Mouse (Mus musculus): ENCODE results near the gene Tssk2. TPM values are rescaled to one million over a fixed set of nuclear protein-coding genes. Genes with fewer than 3 reads are reported as not detected.

The Tssk2 gene
- total RNA-seq, 2 experiments from 2014 or later, result not detected

DNA sequence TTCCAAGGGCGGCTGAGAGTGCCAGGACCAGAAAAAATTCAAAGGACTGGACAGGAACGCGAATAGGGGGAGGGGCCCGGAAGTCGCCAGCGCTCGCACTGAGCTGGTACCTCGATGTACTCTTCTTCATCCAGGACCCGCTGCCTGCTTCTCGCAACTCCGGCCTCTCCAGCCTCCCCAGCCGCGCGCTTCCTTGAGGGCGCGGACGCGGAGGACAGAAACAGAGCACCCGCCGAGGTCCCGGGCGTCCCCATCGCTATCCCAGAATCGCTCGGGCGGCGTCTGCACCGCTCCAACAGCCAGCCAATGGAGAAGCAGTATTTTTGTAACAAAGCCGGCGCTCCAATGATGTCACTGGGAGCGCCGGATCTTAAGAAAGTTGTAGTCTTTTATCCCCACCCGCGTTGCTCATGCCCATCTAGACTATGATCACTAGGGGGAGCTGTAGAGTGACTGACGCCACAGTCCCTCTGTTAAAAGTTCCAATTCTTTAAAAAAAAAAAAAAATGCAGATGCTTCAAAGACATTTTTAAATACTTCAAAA, 12.7 kb downstream of the Tssk2 start, which contains the start of gene Ess2:
TSS of gene Ess2 (minus strand) at position 297 of the 544 bp plus-strand sequence.
- DNase-seq, result peak; percentile 90

DNA sequence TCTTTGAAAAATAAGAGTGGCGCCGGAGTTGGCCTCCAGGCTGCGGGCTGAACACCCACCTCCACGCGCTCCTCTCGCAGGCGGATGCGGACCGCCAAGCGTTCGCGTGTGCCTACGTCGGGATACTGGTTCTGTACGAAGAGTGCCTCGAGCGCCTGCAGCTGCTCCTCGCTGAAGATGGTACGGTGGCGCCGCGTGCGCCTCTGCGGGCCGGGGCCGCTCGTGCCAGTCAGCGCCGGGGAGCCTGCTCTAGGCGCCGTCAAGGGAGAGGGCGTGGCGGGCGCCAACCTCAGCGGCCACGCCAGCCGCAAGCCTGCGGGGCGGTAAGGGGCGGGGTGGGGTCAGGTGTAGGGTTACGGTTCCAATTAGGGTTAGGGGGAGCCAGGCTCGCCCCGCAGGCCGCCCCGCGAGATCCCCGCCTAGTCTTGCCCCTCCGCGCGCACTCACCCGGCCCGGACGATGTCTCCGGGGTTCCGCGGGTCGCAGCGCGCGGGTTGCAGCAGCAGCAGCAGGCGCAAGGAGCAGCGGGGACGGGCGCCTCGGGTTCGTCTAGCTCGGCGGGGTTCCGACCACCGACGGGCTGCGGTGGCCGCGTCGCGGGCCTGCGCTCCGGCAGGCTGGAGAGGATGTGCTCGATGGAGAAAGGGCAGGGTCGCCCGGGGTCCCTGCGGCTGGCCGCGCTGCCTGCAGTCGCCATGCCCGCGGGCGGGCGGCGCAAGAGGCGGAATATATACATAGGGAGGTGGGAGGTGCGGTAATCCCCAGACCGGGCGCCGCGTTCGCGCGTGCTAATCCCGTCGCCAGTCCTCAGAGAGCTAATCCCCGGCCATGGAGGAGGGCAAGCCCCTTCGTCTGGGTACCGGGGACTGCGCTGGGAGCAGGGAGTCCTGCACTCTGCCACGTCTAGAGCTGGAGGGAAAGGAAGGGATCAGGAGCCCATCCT, 16.1 kb downstream of the Tssk2 start, which contains the start of gene Gsc2:
TSS of gene Gsc2 (minus strand) at position 753 of the 943 bp plus-strand sequence.
- DNase-seq, result peak; percentile 22

DNA sequence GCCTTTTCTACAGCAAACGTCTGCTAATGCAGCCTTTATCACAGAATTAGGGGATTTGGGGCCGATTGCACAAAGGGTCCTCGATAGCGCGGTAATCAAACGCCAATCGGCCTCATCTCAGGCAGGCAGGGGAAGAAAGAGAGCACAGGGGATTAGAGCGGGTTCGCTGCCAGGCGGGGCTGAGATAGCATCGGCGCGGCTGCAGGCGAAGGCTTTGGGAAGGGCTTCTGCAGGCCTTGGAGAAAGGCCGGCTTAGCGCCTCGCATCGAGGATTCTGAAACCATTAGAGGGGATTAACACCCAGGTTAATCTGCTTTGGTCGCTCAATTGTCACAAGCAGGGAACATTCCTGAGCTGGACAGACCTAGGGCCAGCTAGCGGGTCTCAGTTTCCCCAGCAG, 22.1 kb downstream of the Tssk2 start:
- no peak for DNase-seq

GRCm38 (mm10) chr16:17921325-17922162, 23.1 kb downstream of the Tssk2 start:
- peak; percentile 96 for DNase-seq

DNA sequence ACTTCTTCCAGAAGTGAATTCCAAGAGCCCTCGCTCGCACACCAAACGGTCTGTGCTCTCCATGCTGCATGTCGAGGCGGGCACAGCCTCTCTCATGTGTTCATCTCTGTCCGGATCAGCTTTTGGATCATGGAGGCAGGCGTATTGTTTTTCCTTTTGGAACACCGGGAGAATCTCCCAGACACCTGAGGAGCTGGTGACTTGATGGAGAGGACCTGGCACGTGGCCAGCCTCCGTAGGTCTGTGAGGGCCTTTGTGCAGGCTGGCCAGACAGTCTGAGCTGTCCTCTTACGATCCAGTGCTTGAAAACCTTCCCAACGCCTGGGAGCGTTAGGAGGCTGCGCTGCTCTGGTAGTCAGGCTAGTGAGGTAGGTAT, 23.7 kb downstream of the Tssk2 start:
- DNase-seq, result no peak

DNA sequence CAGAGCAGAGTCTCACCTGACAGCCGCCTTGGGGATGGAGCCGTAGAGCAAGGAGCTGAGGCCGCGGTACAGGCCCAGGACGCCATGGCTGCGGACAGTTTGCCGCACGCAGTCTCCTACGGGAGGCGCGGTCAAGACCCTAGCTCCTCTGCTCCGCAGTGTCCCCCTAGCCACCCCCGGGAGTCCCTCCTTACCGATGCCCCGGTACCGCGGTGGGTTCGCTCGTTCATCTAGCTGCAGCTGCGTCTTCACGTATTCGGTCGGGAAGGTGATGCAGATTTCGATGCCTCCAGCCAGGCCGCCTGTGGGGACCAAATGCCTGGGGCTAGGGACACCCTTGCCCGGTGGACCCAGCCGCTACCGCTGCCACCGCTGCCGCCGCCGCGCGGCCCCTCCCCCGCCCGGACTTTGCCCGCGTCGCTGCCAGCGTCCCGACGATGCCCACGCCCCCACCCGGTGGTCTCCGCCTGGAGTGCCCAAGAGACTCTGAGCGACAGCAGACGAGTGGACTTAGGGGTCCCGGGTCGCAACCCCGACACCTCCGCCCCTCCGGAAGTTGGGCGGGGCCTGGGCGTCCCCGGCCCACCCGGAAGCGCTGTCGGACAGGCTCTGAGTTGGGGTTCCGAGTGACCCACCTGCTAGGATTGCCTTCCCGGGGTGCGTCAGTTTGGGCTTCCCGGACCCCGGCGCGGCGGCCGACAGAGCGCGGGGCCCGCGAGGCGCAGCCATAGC, 29.1 kb downstream of the Tssk2 start:
- DNase-seq, result peak; percentile 52

DNA sequence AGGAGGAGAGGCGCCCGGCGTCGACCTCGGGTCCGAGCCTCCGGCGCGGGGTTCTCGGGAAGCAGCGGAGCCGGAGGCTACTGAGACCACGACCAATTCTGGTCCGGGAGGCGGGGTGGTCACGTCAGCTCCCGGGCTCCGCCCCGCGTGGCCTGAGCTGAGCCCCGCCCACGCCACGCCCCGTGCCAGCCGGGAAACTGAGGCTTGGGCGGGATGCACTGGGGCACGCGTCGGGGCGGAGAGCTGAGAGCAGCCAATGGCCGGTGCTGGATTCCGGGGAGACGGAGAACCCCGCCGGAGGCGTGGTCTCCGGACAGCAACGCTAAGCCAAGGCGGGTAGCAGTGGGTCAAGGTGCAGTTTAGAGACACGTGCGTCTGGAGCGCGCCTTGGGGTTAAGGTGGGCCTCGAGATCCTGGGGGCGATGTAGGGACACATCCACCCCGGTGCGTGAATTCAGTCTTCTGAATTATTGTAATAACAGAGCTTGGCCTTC, 29.7 kb downstream of the Tssk2 start, which contains the start of gene Slc25a1:
TSS of gene Slc25a1 (minus strand) at position 133 of the 494 bp plus-strand sequence.
- DNase-seq, result peak; percentile 70

DNA sequence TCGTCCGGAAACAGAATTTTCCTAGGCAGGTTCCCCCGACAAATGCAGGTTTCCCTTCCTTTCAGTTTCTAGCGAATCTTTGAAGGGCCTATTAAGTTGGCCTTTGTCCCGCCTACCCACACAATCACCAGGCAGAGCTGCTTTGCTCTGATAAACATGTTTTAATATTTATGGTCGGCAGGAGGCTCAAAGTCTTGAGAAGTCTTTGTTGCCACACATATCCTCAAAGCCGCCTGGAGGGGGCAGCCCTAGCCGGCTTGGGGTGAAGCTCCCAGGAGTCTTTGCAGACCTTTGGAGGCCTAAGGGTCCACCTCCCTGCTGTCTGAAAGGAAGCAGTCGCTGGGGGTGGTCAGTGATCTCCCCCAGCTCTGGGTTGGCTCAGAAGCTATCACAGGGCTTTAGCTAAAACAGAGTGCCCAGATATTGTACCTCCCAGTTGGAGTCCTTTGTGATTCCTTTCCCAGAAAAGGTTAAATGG, 30.2 kb downstream of the Tssk2 start:
- DNase-seq, result peak; percentile 81

DNA sequence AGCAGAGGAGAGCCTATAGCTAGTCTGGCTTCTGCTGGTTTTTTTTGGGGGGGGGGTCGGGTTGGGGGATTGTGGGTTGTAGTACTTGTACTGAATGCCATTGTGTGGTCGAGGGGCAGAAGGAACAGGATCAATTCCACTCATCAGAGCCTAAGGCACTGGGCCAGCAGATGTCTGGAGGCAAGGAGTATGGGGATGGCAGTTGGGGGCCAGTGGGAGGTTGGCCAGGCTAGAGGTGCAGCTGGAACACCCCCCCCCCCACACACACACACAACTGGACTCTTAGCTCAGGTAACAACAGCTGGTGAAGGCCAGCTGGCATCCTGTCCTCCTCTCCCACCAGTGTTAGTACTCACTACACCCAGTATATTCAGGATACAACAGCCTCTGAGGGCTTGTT, 30.8 kb downstream of the Tssk2 start:
- DNase-seq, result no peak

- DNase-seq, result no peak
These were observed 31.2 kb downstream of the Tssk2 start for GRCm38 (mm10) chr16:17929631-17930030.

GRCm38 (mm10) chr16:17931906-17932460, 33.5 kb downstream of the Tssk2 start:
- no peak for DNase-seq

- DNase-seq, result no peak
These were observed 35.4 kb downstream of the Tssk2 start for GRCm38 (mm10) chr16:17933594-17934444.

GRCm38 (mm10) chr16:17934445-17934910, 36.0 kb downstream of the Tssk2 start:
- no peak for DNase-seq

DNA sequence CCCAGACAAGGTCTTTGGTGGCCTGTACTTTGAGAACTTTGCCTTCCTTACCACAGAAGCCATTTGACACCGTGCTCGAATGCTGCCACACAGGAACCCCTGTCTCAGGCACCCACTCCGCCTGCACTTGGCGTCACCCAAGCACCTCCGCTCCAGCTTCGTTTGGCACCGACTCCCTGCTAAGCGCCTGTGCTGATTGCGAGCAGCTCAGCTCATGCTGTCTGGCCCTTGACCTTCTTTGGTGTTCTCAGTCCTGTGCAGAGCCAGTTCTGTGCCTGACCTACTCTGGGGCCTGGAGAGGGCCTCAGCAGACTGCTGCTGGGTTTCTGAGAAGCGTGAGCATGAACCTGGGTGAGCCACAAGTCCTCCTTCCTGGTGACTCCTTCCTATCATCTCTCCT, 38.3 kb downstream of the Tssk2 start:
- no peak for DNase-seq

- no peak for DNase-seq
These were observed 39.8 kb downstream of the Tssk2 start for GRCm38 (mm10) chr16:17938187-17938586.

DNA sequence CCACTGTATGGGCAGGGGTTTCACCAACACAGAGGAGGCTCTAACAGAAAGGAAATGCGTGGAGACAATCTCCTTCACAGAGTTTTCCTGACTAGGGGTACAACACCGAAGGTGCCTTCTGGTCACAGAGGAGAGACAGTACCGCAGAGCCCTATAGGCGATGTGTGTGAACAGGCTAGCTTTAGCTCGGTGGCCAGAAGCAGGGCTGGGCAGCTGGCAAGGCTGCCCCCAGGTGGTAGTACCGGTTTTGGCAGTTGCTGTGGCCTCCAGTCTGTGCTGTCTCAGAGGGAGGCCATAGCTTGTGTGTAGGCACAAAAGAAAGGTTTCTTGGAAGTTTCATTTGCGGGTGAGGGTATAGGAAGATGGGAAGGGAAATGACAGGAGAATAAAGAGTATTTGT, 40.4 kb downstream of the Tssk2 start:
- DNase-seq, result peak; percentile 72

- DNase-seq, result no peak
These were observed 40.9 kb downstream of the Tssk2 start for GRCm38 (mm10) chr16:17939255-17939751.

DNA sequence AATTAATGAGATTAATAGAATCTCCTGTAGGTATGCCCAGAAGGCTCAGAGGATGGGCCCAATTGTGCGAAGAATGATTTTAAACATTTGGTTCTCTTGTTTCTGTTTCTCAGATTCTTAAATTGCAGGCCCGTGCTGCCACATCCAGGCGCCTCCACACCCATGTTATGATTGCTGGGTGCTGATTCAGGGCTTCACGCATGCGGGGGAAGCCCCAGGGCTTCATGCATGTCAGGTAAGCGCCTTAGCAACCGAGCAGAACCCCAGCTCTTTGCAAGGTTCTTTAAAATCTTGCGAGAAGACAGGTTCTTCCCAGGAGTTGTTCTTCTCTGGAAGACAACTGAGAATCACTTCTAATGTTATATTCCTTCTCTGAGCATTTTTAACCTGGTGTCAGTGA, 45.0 kb downstream of the Tssk2 start:
- no peak for DNase-seq

DNA sequence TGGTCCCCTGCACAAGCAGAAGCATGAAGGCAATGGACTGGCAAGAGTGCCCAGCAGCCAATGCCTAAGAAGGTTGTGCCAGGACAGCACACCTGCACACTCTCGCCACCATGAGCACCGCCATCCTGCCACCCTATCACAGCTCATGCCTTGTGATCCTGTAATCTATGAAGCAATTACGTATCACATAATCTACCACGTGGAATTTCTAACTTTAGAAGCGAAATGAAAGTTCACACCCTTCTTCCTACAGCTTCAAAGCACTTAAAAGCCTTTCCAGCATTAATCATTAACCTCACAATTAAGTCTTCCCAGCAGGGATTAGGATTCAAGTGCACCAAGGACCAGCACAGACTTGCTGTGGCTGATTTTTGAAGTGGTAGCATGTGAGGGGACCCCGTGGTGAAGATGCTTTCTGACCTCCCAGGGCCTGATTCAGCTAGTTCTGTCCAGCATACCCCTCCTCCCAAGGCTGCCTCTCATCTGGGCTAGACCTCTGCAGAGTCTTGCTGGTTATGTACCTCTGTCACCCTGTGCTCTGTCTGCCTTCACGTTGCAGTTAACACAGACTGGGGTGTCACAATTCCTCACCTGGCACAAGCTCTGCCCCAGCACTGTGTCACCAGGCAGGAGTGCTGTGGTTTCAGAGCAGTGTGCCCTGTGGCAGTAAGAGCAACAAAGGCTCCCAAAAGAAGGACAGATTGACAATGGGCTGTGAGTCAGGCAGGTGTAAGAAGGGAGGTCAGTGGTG, 46.8 kb downstream of the Tssk2 start:
- DNase-seq, result no peak
